Mouse (Mus musculus) gastrocnemius, postnatal 10 days (tissue): Measurements from ENCODE around the gene Ythdc1. TPM values are rescaled to one million over a fixed set of nuclear protein-coding genes. Genes with fewer than 3 reads are reported as not detected.

Source experiments
- total RNA-seq, 2 experiments: library from RNA; stranded (reverse); gene quantifications; 2 replicates each; pipeline ENCODE4 v1.2.3; 2021

The Ythdc1 gene
- total RNA-seq, 2 experiments from 2014 or later = 31.1 to 36.2 TPM

Other genes with a start within 250 kb of the Ythdc1 start
- gene Tmprss11f, start 171.8 kb upstream of the Ythdc1 start, total RNA-seq = not detected
- gene Tmprss11b, start 127.9 kb upstream of the Ythdc1 start, total RNA-seq = not detected
- gene Tmprss11e, start 58.4 kb upstream of the Ythdc1 start, total RNA-seq = not detected
- under 1 TPM in 1 of 2 experiments, not detected in 1; 0.11 TPM for gene Ugt2b34, start 102.7 kb downstream of the Ythdc1 start, total RNA-seq
- gene Ugt2b1, start 122.3 kb downstream of the Ythdc1 start, total RNA-seq = not detected
- not detected for gene Ugt2b35, start 196.6 kb downstream of the Ythdc1 start, total RNA-seq